Mouse (Mus musculus) stomach, postnatal 0 days (tissue): ENCODE data around the gene Syf2.

Experiments
- CTCF ChIP-seq: IDR thresholded peaks from 2 replicates; pipeline ENCODE4 v1.5.1; 2016; ENCODE audit warnings: antibody characterized with exemption, low read depth, mild to moderate bottlenecking, moderate library complexity
- EP300 ChIP-seq: optimal IDR thresholded peaks from 2 replicates; pipeline ENCODE3; 2016; ENCODE audit warnings: antibody characterized with exemption

DNA sequence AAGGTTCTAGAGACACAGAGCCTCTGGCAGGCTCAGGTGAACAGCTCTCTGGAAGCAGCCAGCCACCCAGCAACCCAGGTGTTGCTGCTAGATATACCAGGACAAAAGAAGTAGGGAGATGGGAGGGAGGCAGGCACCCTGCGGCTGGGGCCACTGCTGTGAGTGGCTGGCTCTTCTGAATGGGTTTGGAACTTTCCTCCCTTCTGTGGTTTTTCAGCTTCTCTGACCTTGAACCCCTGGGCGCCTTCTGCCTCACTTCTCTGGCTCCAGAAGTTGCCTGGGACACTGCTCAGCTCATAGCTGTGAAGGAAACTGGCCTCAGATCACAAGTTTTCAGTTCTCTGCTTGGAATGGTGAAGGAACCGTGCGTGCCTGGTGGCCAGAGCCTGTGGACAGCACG is 52.4 kb downstream of the Syf2 start:
- no peak for TF ChIP-seq EP300
- no peak for TF ChIP-seq CTCF
